Mouse (Mus musculus): ENCODE data around the gene Slc2a3. TPM values are rescaled to one million over a fixed set of nuclear protein-coding genes. Genes with fewer than 3 reads are reported as not detected.

Slc2a3 gene
- polyA plus RNA-seq, 1 experiment, result 0.83 TPM

DNA sequence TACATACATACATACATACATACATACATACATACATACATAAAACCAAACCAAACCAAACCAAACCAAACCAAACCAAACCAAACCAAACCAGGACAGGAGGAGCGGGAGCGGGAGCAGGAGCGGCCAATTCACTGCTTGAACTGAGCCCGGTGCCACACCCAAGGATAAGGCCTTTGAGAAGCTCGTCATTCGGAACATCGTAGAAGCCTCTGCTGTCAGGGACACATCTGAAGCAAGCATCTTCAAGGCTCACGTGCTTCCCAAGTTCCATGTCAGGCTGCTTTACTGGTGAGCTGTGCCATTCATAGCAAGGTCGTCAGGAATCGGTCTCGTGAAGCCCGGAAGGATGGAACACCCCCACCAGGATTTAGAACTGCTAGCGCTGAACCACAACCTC, 114.7 kb downstream of the Slc2a3 start:
- no peaks in the 10 kb centered on the region for H3K4me1 ChIP-seq (ENCODE audit: control insufficient read depth, insufficient read depth, insufficient read length, low read length)
- no peak overlapping the region for H3K4me3 ChIP-seq (ENCODE audit: insufficient read depth, low read depth, low read length)
- no peak overlapping the region for H3K27ac ChIP-seq (replicated peaks; ENCODE audit: low read depth, low read length)

DNA sequence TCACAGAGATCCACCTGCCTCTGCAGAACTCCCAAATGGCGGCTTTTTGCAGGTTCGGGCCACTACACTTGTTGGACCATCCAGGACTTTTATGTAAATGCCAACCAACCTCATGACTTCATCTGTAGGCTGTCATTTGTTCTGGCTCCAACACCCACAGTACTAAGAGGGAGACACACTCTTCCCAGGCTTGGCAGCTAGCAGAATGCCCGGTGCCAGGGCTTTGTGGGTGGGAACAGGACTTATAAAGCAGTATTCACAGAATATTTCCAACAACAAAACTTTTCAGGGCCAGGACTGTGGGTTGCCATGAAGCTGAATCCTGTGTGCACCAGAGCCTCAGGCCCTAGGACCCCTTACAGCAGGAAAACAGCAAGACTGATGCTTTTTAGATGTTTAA, 118.8 kb downstream of the Slc2a3 start:
- Histone ChIP-seq H3K4me1 (ENCODE audit: control insufficient read depth, insufficient read depth, insufficient read length, low read length) (no peaks in the 10 kb centered on the region), H3K4me3 (ENCODE audit: insufficient read depth, low read depth, low read length) (no peak overlapping the region), H3K27ac (replicated peaks; ENCODE audit: low read depth, low read length) (no peak overlapping the region)

Other genes with a start within 250 kb of the Slc2a3 start
- gene Aicda, start 247.8 kb downstream of the Slc2a3 start, polyA plus RNA-seq (2012; ENCODE audit: insufficient read depth, insufficient read length, missing spikeins), result not detected in 2 replicates
- gene Apobec1, start 199.2 kb downstream of the Slc2a3 start, polyA plus RNA-seq (2012; ENCODE audit: insufficient read depth, insufficient read length, missing spikeins), result 14.6 and 16.9 TPM in 2 replicates
- gene Gdf3, start 191.6 kb downstream of the Slc2a3 start, polyA plus RNA-seq (2012; ENCODE audit: insufficient read depth, insufficient read length, missing spikeins), result not detected in 2 replicates
- not detected in 2 replicates for gene Dppa3, start 175.2 kb downstream of the Slc2a3 start, polyA plus RNA-seq (2012; ENCODE audit: insufficient read depth, insufficient read length, missing spikeins)
- gene Nanog, start 94.2 kb downstream of the Slc2a3 start, polyA plus RNA-seq (2012; ENCODE audit: insufficient read depth, insufficient read length, missing spikeins), result not detected in 2 replicates
- 7.6 and 10.5 TPM in 2 replicates for gene Foxj2, start 18.3 kb upstream of the Slc2a3 start, polyA plus RNA-seq (2012; ENCODE audit: insufficient read depth, insufficient read length, missing spikeins)
- gene C3ar1, start 54.5 kb upstream of the Slc2a3 start, polyA plus RNA-seq (2012; ENCODE audit: insufficient read depth, insufficient read length, missing spikeins), result 3.3 and 4.4 TPM in 2 replicates
- 16.3 and 20.4 TPM in 2 replicates for gene Necap1, start 72.8 kb upstream of the Slc2a3 start, polyA plus RNA-seq (2012; ENCODE audit: insufficient read depth, insufficient read length, missing spikeins)
- gene Clec4a1, start 120.2 kb upstream of the Slc2a3 start, polyA plus RNA-seq (2012; ENCODE audit: insufficient read depth, insufficient read length, missing spikeins), result 6.4 and 8.5 TPM in 2 replicates
- 4.0 and 5.1 TPM in 2 replicates for gene Clec4a3, start 150.9 kb upstream of the Slc2a3 start, polyA plus RNA-seq (2012; ENCODE audit: insufficient read depth, insufficient read length, missing spikeins)
- not detected in 2 replicates for gene Clec4a4, start 188.7 kb upstream of the Slc2a3 start, polyA plus RNA-seq (2012; ENCODE audit: insufficient read depth, insufficient read length, missing spikeins)
- 1.9 and 4.6 TPM in 2 replicates for gene Clec4b1, start 248.3 kb upstream of the Slc2a3 start, polyA plus RNA-seq (2012; ENCODE audit: insufficient read depth, insufficient read length, missing spikeins)

Measured in brown adipose tissue, adult 24 weeks (tissue).